Mouse (Mus musculus): ENCODE measurements around the gene Zfr2. TPM values are rescaled to one million over a fixed set of nuclear protein-coding genes. Genes with fewer than 3 reads are reported as not detected.

The Zfr2 gene
- polyA plus RNA-seq, 1 experiment from 2014 or later = 21.6 TPM

Small RNA genes within 50 kb of the gene (microRNA-seq; reads per million reads assigned to microRNA genes)
- gene Mir3057 = 13.3 reads per million, percentile 25 among the genes with 10 or more reads in this experiment

Other genes with a start within 250 kb of the Zfr2 start
- 13.4 and 13.5 TPM in 2 replicates for gene Gng7, start 218.2 kb upstream of the Zfr2 start, polyA plus RNA-seq (2015; fragmentation: Nextera tagmentation; extraction: Ambion mirVana)
- 37.5 and 40.2 TPM in 2 replicates for gene Diras1, start 207.5 kb upstream of the Zfr2 start, polyA plus RNA-seq (2015; fragmentation: Nextera tagmentation; extraction: Ambion mirVana)
- gene Slc39a3, start 195.7 kb upstream of the Zfr2 start, polyA plus RNA-seq (2015; fragmentation: Nextera tagmentation; extraction: Ambion mirVana) = 42.3 and 44.0 TPM in 2 replicates
- 292 and 304 TPM in 2 replicates for gene Sgta, start 173.0 kb upstream of the Zfr2 start, polyA plus RNA-seq (2015; fragmentation: Nextera tagmentation; extraction: Ambion mirVana)
- 45.0 and 46.9 TPM in 2 replicates for gene Thop1, start 163.1 kb upstream of the Zfr2 start, polyA plus RNA-seq (2015; fragmentation: Nextera tagmentation; extraction: Ambion mirVana)
- gene Creb3l3, start 134.3 kb upstream of the Zfr2 start, polyA plus RNA-seq (2015; fragmentation: Nextera tagmentation; extraction: Ambion mirVana) = 0.26 and 0.41 TPM in 2 replicates
- 224 and 227 TPM in 2 replicates for gene Map2k2, start 127.2 kb upstream of the Zfr2 start, polyA plus RNA-seq (2015; fragmentation: Nextera tagmentation; extraction: Ambion mirVana)
- 13.2 and 13.5 TPM in 2 replicates for gene Zbtb7a, start 97.9 kb upstream of the Zfr2 start, polyA plus RNA-seq (2015; fragmentation: Nextera tagmentation; extraction: Ambion mirVana)
- 58.4 and 62.3 TPM in 2 replicates for gene Pias4, start 65.2 kb upstream of the Zfr2 start, polyA plus RNA-seq (2015; fragmentation: Nextera tagmentation; extraction: Ambion mirVana)
- gene Eef2, start 56.5 kb upstream of the Zfr2 start, polyA plus RNA-seq (2015; fragmentation: Nextera tagmentation; extraction: Ambion mirVana) = 561 and 576 TPM in 2 replicates
- gene Dapk3, start 50.1 kb upstream of the Zfr2 start, polyA plus RNA-seq (2015; fragmentation: Nextera tagmentation; extraction: Ambion mirVana) = 59.1 and 61.7 TPM in 2 replicates
- 0.13 and 0.26 TPM in 2 replicates for gene 4930442H23Rik, start 49.3 kb upstream of the Zfr2 start, polyA plus RNA-seq (2015; fragmentation: Nextera tagmentation; extraction: Ambion mirVana)
- 0.09 and 0.10 TPM in 2 replicates for gene Nmrk2, start 31.1 kb upstream of the Zfr2 start, polyA plus RNA-seq (2015; fragmentation: Nextera tagmentation; extraction: Ambion mirVana)
- 68.1 TPM in 2 replicates for gene Atcay, start 2.3 kb upstream of the Zfr2 start, polyA plus RNA-seq (2015; fragmentation: Nextera tagmentation; extraction: Ambion mirVana)
- 16.4 and 16.9 TPM in 2 replicates for gene Matk, start 19.8 kb downstream of the Zfr2 start, polyA plus RNA-seq (2015; fragmentation: Nextera tagmentation; extraction: Ambion mirVana)
- 134 and 144 TPM in 2 replicates for gene Mrpl54, start 33.8 kb downstream of the Zfr2 start, polyA plus RNA-seq (2015; fragmentation: Nextera tagmentation; extraction: Ambion mirVana)
- 29.7 and 30.6 TPM in 2 replicates for gene Apba3, start 33.8 kb downstream of the Zfr2 start, polyA plus RNA-seq (2015; fragmentation: Nextera tagmentation; extraction: Ambion mirVana)
- 4.5 and 5.2 TPM in 2 replicates for gene Tjp3, start 58.4 kb downstream of the Zfr2 start, polyA plus RNA-seq (2015; fragmentation: Nextera tagmentation; extraction: Ambion mirVana)
- 97.2 and 102 TPM in 2 replicates for gene Pip5k1c, start 59.8 kb downstream of the Zfr2 start, polyA plus RNA-seq (2015; fragmentation: Nextera tagmentation; extraction: Ambion mirVana)
- gene Cactin, start 87.9 kb downstream of the Zfr2 start, polyA plus RNA-seq (2015; fragmentation: Nextera tagmentation; extraction: Ambion mirVana) = 33.5 and 34.7 TPM in 2 replicates
- 4.6 and 5.6 TPM in 2 replicates for gene Tbxa2r, start 95.6 kb downstream of the Zfr2 start, polyA plus RNA-seq (2015; fragmentation: Nextera tagmentation; extraction: Ambion mirVana)
- gene Gipc3, start 110.1 kb downstream of the Zfr2 start, polyA plus RNA-seq (2015; fragmentation: Nextera tagmentation; extraction: Ambion mirVana) = not detected in 2 replicates
- gene Hmg20b, start 117.3 kb downstream of the Zfr2 start, polyA plus RNA-seq (2015; fragmentation: Nextera tagmentation; extraction: Ambion mirVana) = 47.3 and 50.4 TPM in 2 replicates
- 11.9 and 12.4 TPM in 2 replicates for gene Mfsd12, start 124.3 kb downstream of the Zfr2 start, polyA plus RNA-seq (2015; fragmentation: Nextera tagmentation; extraction: Ambion mirVana)
- gene 4930404N11Rik, start 132.7 kb downstream of the Zfr2 start, polyA plus RNA-seq (2015; fragmentation: Nextera tagmentation; extraction: Ambion mirVana) = 1.0 and 1.1 TPM in 2 replicates
- gene Fzr1, start 145.4 kb downstream of the Zfr2 start, polyA plus RNA-seq (2015; fragmentation: Nextera tagmentation; extraction: Ambion mirVana) = 121 and 126 TPM in 2 replicates
- gene Dohh, start 151.3 kb downstream of the Zfr2 start, polyA plus RNA-seq (2015; fragmentation: Nextera tagmentation; extraction: Ambion mirVana) = 72.1 and 74.8 TPM in 2 replicates
- gene Gm48551, start 151.3 kb downstream of the Zfr2 start, polyA plus RNA-seq (2015; fragmentation: Nextera tagmentation; extraction: Ambion mirVana) = 6.5 and 8.1 TPM in 2 replicates
- gene Gm48552, start 155.8 kb downstream of the Zfr2 start, polyA plus RNA-seq (2015; fragmentation: Nextera tagmentation; extraction: Ambion mirVana) = 2.0 and 2.3 TPM in 2 replicates
- 1.8 TPM in 2 replicates for gene Smim24, start 159.9 kb downstream of the Zfr2 start, polyA plus RNA-seq (2015; fragmentation: Nextera tagmentation; extraction: Ambion mirVana)
- 21.3 and 22.4 TPM in 2 replicates for gene Nfic, start 222.5 kb downstream of the Zfr2 start, polyA plus RNA-seq (2015; fragmentation: Nextera tagmentation; extraction: Ambion mirVana)
- gene Celf5, start 249.6 kb downstream of the Zfr2 start, polyA plus RNA-seq (2015; fragmentation: Nextera tagmentation; extraction: Ambion mirVana) = 61.3 and 69.0 TPM in 2 replicates